Mouse (Mus musculus): ENCODE results near the gene Crb2. TPM values are rescaled to one million over a fixed set of nuclear protein-coding genes. Genes with fewer than 3 reads are reported as not detected.

Gene Crb2
- total and polyA plus RNA-seq, 2 experiments: 0.04 TPM; not detected in 1

DNA sequence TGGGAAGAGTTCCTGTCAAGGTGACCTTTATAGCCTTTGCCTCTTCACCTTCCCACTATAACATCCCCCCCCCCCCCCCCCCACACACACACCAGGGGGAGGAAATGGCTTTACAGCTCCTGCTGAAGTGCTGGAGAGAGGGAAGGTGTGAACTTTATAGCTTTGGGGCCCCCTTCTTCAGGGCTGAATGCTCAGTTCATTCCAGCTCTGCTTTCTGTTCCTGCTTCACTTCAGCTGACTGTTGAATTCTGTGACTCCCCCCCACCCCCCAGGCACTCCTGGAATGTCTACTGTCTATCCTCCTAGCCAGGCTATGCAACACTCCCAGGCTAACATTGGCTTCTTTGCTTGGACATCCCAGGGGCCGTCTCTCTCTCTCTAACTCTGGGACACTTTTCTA, 20.0 kb downstream of the Crb2 start:
- no peaks in the 10 kb centered on the region for H3K79me2 ChIP-seq (ENCODE audit: control insufficient read depth, insufficient read depth, low read length)
- H3K27ac ChIP-seq (replicated peaks; ENCODE audit: insufficient read depth, low read depth, low read length): no peak overlapping the region
- TF ChIP-seq POLR2A (IDR thresholded peaks at IDR 0.05; ENCODE audit: extremely low read depth, insufficient read depth, low read length): no peak
- no peak for TF ChIP-seq CTCF (IDR thresholded peaks at IDR 0.05; ENCODE audit: low read depth, low read length)
- DNase-seq (ENCODE audit: extremely low read depth, low read depth, low spot score): no peak
- no peak overlapping the region for H3K9ac ChIP-seq (ENCODE audit: low read depth, low read length)
- H3K27me3 ChIP-seq (ENCODE audit: control insufficient read depth, insufficient read depth, low read length): peaks cover 8% of the 10 kb centered on the region
- H3K4me3 ChIP-seq (ENCODE audit: insufficient read depth, low read depth, low read length): no peak overlapping the region
- no peaks in the 10 kb centered on the region for H3K36me3 ChIP-seq (ENCODE audit: control insufficient read depth, insufficient read depth, low read length)
- 48% methylated on average over 1 of the region's 1 CpGs for whole genome bisulfite sequencing
- H3K4me1 ChIP-seq (ENCODE audit: control insufficient read depth, insufficient read depth, low read length): no peaks in the 10 kb centered on the region

DNA sequence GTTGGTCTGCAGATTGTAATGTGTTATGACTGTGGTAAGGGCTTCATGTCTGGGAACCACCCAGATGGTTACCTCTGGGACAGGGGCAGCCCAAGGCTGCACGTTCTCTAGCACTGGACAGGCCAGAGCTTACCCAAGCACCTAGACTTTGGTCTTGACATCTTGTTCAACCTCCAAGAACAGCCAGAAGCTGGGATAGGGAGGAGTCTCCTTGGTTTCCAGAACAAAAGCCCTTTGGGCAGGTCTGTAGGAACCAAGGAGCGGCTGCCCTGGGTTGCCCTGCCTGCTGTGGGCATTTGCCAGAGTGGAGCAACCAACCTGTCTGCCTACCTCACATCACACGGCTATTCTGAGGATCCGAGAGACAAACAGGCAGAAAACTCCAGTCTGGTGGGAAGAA, 21.0 kb downstream of the Crb2 start:
- H3K4me3 ChIP-seq (ENCODE audit: insufficient read depth, low read depth, low read length): no peak overlapping the region
- H3K4me1 ChIP-seq (ENCODE audit: control insufficient read depth, insufficient read depth, low read length): no peaks in the 10 kb centered on the region
- no peaks in the 10 kb centered on the region for H3K79me2 ChIP-seq (ENCODE audit: control insufficient read depth, insufficient read depth, low read length)
- H3K9ac ChIP-seq (ENCODE audit: low read depth, low read length): no peak overlapping the region
- no peak overlapping the region for H3K27ac ChIP-seq (replicated peaks; ENCODE audit: insufficient read depth, low read depth, low read length)
- WGBS: 83% methylated on average over 4 of the region's 4 CpGs
- H3K27me3 ChIP-seq (ENCODE audit: control insufficient read depth, insufficient read depth, low read length): peaks cover 8% of the 10 kb centered on the region
- peaks cover 3% of the 10 kb centered on the region; the same call in 1 of the 2 replicates for H3K36me3 ChIP-seq (ENCODE audit: control insufficient read depth, insufficient read depth, low read length)
- DNase-seq (ENCODE audit: extremely low read depth, low read depth, low spot score): no peak
- TF ChIP-seq POLR2A (IDR thresholded peaks at IDR 0.05; ENCODE audit: extremely low read depth, insufficient read depth, low read length) (no peak), CTCF (IDR thresholded peaks at IDR 0.05; ENCODE audit: low read depth, low read length) (no peak)

DNA sequence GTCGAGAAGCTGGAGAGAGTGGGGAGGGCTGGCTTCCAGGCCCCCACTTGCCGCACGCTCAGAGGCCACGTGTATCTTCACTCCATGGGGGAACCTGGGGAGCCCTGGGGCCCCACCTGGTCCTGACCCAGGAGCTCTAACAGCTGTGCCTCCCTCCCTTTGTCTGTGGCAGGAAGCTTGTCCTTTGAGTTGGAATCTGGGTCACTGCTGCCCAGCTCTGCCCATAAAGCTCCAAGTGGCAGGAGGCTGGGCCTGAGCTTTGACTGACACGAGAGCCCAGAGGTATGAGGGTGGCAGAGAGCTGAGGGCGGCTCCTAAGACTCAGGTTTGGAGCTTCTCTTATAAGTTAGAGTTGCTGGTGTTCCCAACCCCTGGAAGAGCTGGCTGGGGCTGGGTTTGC, 23.1 kb downstream of the Crb2 start:
- WGBS: 86% methylated on average over 6 of the region's 6 CpGs
- Histone ChIP-seq H3K36me3 (ENCODE audit: control insufficient read depth, insufficient read depth, low read length) (peaks cover 3% of the 10 kb centered on the region; the same call in 1 of the 2 replicates), H3K27ac (replicated peaks; ENCODE audit: insufficient read depth, low read depth, low read length) (no peak overlapping the region), H3K79me2 (ENCODE audit: control insufficient read depth, insufficient read depth, low read length) (no peaks in the 10 kb centered on the region), H3K27me3 (ENCODE audit: control insufficient read depth, insufficient read depth, low read length) (no peaks in the 10 kb centered on the region), H3K4me3 (ENCODE audit: insufficient read depth, low read depth, low read length) (no peak overlapping the region), H3K4me1 (ENCODE audit: control insufficient read depth, insufficient read depth, low read length) (no peaks in the 10 kb centered on the region), H3K9ac (ENCODE audit: low read depth, low read length) (no peak overlapping the region)
- TF ChIP-seq POLR2A (IDR thresholded peaks at IDR 0.05; ENCODE audit: extremely low read depth, insufficient read depth, low read length) (no peak), CTCF (IDR thresholded peaks at IDR 0.05; ENCODE audit: low read depth, low read length) (no peak)
- no peak for DNase-seq (ENCODE audit: extremely low read depth, low read depth, low spot score)

GRCm38 (mm10) chr2:37801687-37802086, 25.6 kb downstream of the Crb2 start:
- no peaks in the 10 kb centered on the region for H3K79me2 ChIP-seq (ENCODE audit: control insufficient read depth, insufficient read depth, low read length)
- H3K4me3 ChIP-seq (ENCODE audit: insufficient read depth, low read depth, low read length): no peak overlapping the region
- 92% methylated on average over 4 of the region's 4 CpGs for WGBS
- TF ChIP-seq POLR2A (IDR thresholded peaks at IDR 0.05; ENCODE audit: extremely low read depth, insufficient read depth, low read length): no peak
- no peak for TF ChIP-seq CTCF (IDR thresholded peaks at IDR 0.05; ENCODE audit: low read depth, low read length)
- H3K36me3 ChIP-seq (ENCODE audit: control insufficient read depth, insufficient read depth, low read length): peaks cover 3% of the 10 kb centered on the region; the same call in 1 of the 2 replicates
- no peaks in the 10 kb centered on the region for H3K4me1 ChIP-seq (ENCODE audit: control insufficient read depth, insufficient read depth, low read length)
- no peak overlapping the region for H3K9ac ChIP-seq (ENCODE audit: low read depth, low read length)
- DNase-seq (ENCODE audit: extremely low read depth, low read depth, low spot score): no peak
- H3K27me3 ChIP-seq (ENCODE audit: control insufficient read depth, insufficient read depth, low read length): no peaks in the 10 kb centered on the region
- H3K27ac ChIP-seq (replicated peaks; ENCODE audit: insufficient read depth, low read depth, low read length): no peak overlapping the region

DNA sequence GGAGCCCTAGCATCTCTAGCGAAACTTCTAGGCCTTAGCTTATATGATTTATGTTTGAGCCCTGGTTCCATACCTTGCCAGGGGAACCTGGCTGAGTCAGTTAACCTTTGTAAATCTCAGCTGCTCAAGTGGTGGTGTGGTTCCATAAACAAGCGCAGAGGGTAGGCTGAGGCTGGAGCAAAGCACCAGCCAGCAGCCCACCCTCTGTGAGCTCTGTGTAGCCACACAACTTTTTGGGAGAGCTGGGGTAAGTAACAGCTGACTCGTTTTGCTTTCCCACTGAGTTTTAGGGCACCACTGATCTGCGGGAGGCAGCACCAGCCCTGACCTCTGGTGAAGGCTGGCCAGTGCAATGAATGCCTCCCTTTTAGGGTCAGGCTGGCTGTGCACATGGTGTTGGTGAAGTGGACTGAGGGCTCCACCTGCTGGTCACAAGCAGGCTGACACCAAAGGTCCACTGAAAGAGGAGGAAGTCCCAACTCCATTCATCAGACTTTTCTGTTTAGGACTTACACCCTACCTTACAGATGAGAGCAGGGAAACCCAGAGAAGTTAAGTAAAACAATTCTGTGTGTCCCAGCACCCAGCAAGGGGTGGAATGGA, 26.7 kb downstream of the Crb2 start:
- Histone ChIP-seq H3K27ac (replicated peaks; ENCODE audit: insufficient read depth, low read depth, low read length) (no peak overlapping the region), H3K36me3 (ENCODE audit: control insufficient read depth, insufficient read depth, low read length) (peaks cover 3% of the 10 kb centered on the region; the same call in 1 of the 2 replicates), H3K79me2 (ENCODE audit: control insufficient read depth, insufficient read depth, low read length) (no peaks in the 10 kb centered on the region), H3K4me1 (ENCODE audit: control insufficient read depth, insufficient read depth, low read length) (no peaks in the 10 kb centered on the region), H3K9ac (ENCODE audit: low read depth, low read length) (no peak overlapping the region), H3K27me3 (ENCODE audit: control insufficient read depth, insufficient read depth, low read length) (no peaks in the 10 kb centered on the region), H3K4me3 (ENCODE audit: insufficient read depth, low read depth, low read length) (no peak overlapping the region)
- WGBS: 55% methylated on average over 4 of the region's 4 CpGs
- peak; percentile 24 for DNase-seq (ENCODE audit: extremely low read depth, low read depth, low spot score)
- TF ChIP-seq POLR2A (IDR thresholded peaks at IDR 0.05; ENCODE audit: extremely low read depth, insufficient read depth, low read length) (no peak), CTCF (IDR thresholded peaks at IDR 0.05; ENCODE audit: low read depth, low read length) (peak; percentile 93)

- H3K4me1 ChIP-seq (ENCODE audit: control insufficient read depth, insufficient read depth, low read length): no peaks in the 10 kb centered on the region
- TF ChIP-seq CTCF (IDR thresholded peaks at IDR 0.05; ENCODE audit: low read depth, low read length) (no peak), POLR2A (IDR thresholded peaks at IDR 0.05; ENCODE audit: extremely low read depth, insufficient read depth, low read length) (no peak)
- WGBS: 89% methylated on average over 2 of the region's 2 CpGs
Observed at GRCm38 (mm10) chr2:37811682-37812081, 35.6 kb downstream of the Crb2 start.

More at GRCm38 (mm10) chr2:37811682-37812081, 35.6 kb downstream of the Crb2 start:
- H3K27ac ChIP-seq (replicated peaks; ENCODE audit: insufficient read depth, low read depth, low read length): no peak overlapping the region
- no peak overlapping the region for H3K4me3 ChIP-seq (ENCODE audit: insufficient read depth, low read depth, low read length)
- peaks cover 5% of the 10 kb centered on the region; the same call in 1 of the 2 replicates for H3K36me3 ChIP-seq (ENCODE audit: control insufficient read depth, insufficient read depth, low read length)
- H3K27me3 ChIP-seq (ENCODE audit: control insufficient read depth, insufficient read depth, low read length): no peaks in the 10 kb centered on the region
- H3K9ac ChIP-seq (ENCODE audit: low read depth, low read length): no peak overlapping the region
- H3K79me2 ChIP-seq (ENCODE audit: control insufficient read depth, insufficient read depth, low read length): no peaks in the 10 kb centered on the region
- DNase-seq (ENCODE audit: extremely low read depth, low read depth, low spot score): peak; percentile 9

Data from liver, adult 2 months (tissue).